Mouse (Mus musculus): ENCODE results near the gene Auts2. TPM values are rescaled to one million over a fixed set of nuclear protein-coding genes. Genes with fewer than 3 reads are reported as not detected.
A peak's percentile ranks its signal among the peaks of the same experiment; 100 is the strongest.

The Auts2 gene
- polyA plus RNA-seq, 1 experiment from 2014 or later: 32.6 TPM

DNA sequence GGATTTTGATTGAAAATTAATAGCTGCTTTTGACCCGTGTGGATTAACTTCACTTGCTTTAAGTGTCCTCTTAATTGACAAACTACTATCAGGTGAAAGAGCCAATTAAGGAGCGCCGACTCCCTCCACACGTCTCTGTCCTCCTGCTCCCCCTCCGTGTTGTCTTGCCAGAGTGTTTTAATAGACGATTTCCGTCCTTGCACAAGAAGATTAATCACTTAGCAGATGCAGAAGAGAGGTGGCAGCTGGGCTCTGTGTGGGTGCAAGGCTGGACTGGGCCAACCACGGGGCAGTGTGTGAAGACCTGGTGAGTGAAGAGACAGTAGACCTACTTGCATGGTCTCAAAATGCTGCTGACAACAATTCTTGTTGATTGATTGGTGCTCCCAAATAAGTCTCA is 800.1 kb downstream of the Auts2 start:
- H3K36me3 ChIP-seq (ENCODE audit: control insufficient read depth, insufficient read depth, low read length): no peaks in the 10 kb centered on the region
- no peak overlapping the region for H3K27ac ChIP-seq (ENCODE audit: low read depth, low read length)
- H3K4me2 ChIP-seq (replicated peaks; ENCODE audit: low read depth, low read length): no peak overlapping the region
- peak; percentile 49; the same call in 1 of the 2 replicates for ATAC-seq (ENCODE audit: low FRiP score, low TSS enrichment)
- H3K4me3 ChIP-seq (ENCODE audit: low read length): no peak overlapping the region
- no peaks in the 10 kb centered on the region; the same call in 1 of the 2 replicates for H3K9me3 ChIP-seq (ENCODE audit: control insufficient read depth, low read length)
- WGBS: 20% methylated on average over 8 of the region's 8 CpGs
- H3K9ac ChIP-seq (ENCODE audit: low read depth, low read length): no peak overlapping the region
- H3K27me3 ChIP-seq (ENCODE audit: control insufficient read depth, insufficient read depth, low read length): no peaks in the 10 kb centered on the region
- H3K4me1 ChIP-seq (ENCODE audit: control insufficient read depth, insufficient read depth, low read length): 0 out of 2 replicates have a peak, but pooled peaks cover 6% of the 10 kb centered on the region

DNA sequence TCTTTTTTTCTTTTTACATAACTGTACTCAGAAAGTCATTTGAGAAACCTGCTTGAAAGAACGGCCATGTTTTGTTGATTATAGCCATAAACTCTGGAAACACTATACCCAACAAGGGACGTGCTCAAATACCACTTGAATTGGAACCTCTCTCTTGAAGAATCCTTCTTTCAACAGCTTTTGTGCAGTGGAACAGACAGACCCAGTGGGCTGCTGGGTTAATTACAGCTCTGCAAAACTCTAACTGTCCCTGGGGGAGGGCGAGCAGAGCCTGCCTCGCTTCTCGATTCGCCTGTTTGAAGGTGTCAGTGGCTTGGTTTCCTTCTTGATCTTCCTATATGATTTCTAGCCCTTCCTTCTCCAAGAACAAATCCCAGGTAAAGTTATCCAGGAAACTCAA is 805.7 kb downstream of the Auts2 start:
- Histone ChIP-seq H3K27me3 (ENCODE audit: control insufficient read depth, insufficient read depth, low read length) (no peaks in the 10 kb centered on the region; the same call in 1 of the 2 replicates), H3K4me3 (ENCODE audit: low read length) (no peak overlapping the region), H3K27ac (ENCODE audit: low read depth, low read length) (no peak overlapping the region), H3K36me3 (ENCODE audit: control insufficient read depth, insufficient read depth, low read length) (no peaks in the 10 kb centered on the region), H3K9ac (ENCODE audit: low read depth, low read length) (no peak overlapping the region), H3K4me1 (ENCODE audit: control insufficient read depth, insufficient read depth, low read length) (peaks cover 19% of the 10 kb centered on the region), H3K4me2 (replicated peaks; ENCODE audit: low read depth, low read length) (no peak overlapping the region), H3K9me3 (ENCODE audit: control insufficient read depth, low read length) (no peaks in the 10 kb centered on the region)
- ATAC-seq (ENCODE audit: low FRiP score, low TSS enrichment): no peak
- 39% methylated on average over 6 of the region's 6 CpGs for WGBS

DNA sequence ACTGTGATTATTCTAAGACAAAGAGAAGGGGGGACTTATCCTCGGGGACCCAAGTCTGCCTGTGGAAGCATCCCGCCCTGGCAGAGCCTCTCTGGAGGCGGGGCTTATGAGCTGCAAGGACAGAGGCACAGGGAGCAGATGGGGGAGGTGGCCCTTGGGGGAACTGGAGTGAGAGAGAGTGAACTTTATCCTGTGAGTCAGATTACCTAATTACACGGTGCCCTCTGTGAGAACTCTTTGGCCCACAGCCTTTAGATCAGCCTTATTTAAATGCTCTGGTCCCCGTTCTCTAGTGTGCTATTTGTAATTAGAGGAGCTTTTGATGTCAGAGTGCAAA is 809.9 kb downstream of the Auts2 start:
- Histone ChIP-seq H3K4me1 (ENCODE audit: control insufficient read depth, insufficient read depth, low read length) (peaks cover 13% of the 10 kb centered on the region), H3K27me3 (ENCODE audit: control insufficient read depth, insufficient read depth, low read length) (no peaks in the 10 kb centered on the region; the same call in 1 of the 2 replicates), H3K4me2 (replicated peaks; ENCODE audit: low read depth, low read length) (no peak overlapping the region), H3K36me3 (ENCODE audit: control insufficient read depth, insufficient read depth, low read length) (no peaks in the 10 kb centered on the region), H3K4me3 (ENCODE audit: low read length) (no peak overlapping the region), H3K9ac (ENCODE audit: low read depth, low read length) (no peak overlapping the region), H3K9me3 (ENCODE audit: control insufficient read depth, low read length) (no peaks in the 10 kb centered on the region), H3K27ac (ENCODE audit: low read depth, low read length) (no peak overlapping the region)
- peak; percentile 89 for ATAC-seq (ENCODE audit: low FRiP score, low TSS enrichment)
- 5% methylated on average over 5 of the region's 5 CpGs for WGBS

DNA sequence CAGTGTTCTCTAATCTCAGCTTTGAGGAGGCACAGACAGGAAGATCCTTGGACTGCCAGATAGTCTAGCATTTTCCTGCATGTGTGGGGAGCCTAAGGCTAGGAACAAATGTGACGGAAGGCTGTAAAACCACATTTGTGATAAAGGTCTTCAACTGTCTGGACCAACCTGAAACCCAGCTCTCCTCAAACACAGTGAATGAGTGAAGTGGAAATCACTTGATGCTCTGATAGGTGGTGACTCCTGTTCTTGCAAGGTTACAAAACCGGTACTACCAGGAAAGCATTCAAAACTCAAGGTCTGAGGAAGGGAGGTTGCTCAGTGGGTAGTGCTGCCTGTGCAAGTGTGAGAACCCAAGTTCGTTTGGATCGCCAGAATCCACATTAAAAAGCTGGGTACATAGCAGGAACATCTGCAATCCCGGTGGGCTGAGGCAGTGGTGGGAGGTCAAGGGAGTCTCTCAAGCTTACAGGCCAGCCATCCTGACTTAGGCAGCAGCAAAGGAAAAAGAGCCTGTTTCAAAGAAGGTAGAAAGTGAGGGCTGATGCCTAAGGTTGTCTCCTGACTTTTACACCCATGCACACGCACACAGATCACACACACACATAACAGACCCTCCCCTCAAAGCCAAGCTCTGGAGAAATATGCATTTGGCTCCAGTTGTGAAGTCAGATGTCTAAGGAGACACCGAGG is 810.4 kb downstream of the Auts2 start:
- no peaks in the 10 kb centered on the region; the same call in 1 of the 2 replicates for H3K27me3 ChIP-seq (ENCODE audit: control insufficient read depth, insufficient read depth, low read length)
- no peak overlapping the region for H3K4me2 ChIP-seq (replicated peaks; ENCODE audit: low read depth, low read length)
- peak; percentile 43 for ATAC-seq (ENCODE audit: low FRiP score, low TSS enrichment)
- no peak overlapping the region; the same call in 1 of the 2 replicates for H3K27ac ChIP-seq (ENCODE audit: low read depth, low read length)
- no peak overlapping the region for H3K9ac ChIP-seq (ENCODE audit: low read depth, low read length)
- WGBS: 39% methylated on average over 7 of the region's 7 CpGs
- H3K4me1 ChIP-seq (ENCODE audit: control insufficient read depth, insufficient read depth, low read length): peaks cover 13% of the 10 kb centered on the region
- H3K9me3 ChIP-seq (ENCODE audit: control insufficient read depth, low read length): no peaks in the 10 kb centered on the region
- H3K36me3 ChIP-seq (ENCODE audit: control insufficient read depth, insufficient read depth, low read length): no peaks in the 10 kb centered on the region
- H3K4me3 ChIP-seq (ENCODE audit: low read length): no peak overlapping the region

DNA sequence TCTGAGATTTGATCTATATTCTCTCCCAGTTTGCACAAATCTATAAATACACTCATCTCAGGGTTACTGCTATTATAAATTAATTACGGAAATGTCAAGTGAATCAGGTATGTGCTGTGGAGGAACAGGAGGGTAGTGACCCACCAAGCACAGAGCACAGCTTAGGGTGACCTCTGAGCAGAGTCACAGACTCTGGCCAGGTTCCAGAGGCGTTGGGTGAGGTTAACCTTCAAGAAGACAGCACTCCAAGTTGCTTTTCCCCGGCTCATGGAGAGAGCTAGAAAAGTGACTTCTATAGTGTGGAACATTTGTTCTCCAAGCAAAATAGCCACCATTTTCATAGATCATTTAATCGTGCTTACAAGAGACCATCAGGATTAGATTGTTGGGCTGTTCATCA is 813.7 kb downstream of the Auts2 start:
- Histone ChIP-seq H3K27me3 (ENCODE audit: control insufficient read depth, insufficient read depth, low read length) (peaks cover 3% of the 10 kb centered on the region; the same call in 1 of the 2 replicates), H3K36me3 (ENCODE audit: control insufficient read depth, insufficient read depth, low read length) (no peaks in the 10 kb centered on the region), H3K4me1 (ENCODE audit: control insufficient read depth, insufficient read depth, low read length) (peaks cover 13% of the 10 kb centered on the region), H3K9ac (ENCODE audit: low read depth, low read length) (no peak overlapping the region), H3K4me3 (ENCODE audit: low read length) (no peak overlapping the region), H3K4me2 (replicated peaks; ENCODE audit: low read depth, low read length) (no peak overlapping the region), H3K27ac (ENCODE audit: low read depth, low read length) (no peak overlapping the region), H3K9me3 (ENCODE audit: control insufficient read depth, low read length) (no peaks in the 10 kb centered on the region)
- 59% methylated on average over 4 of the region's 4 CpGs for WGBS
- no peak for ATAC-seq (ENCODE audit: low FRiP score, low TSS enrichment)

DNA sequence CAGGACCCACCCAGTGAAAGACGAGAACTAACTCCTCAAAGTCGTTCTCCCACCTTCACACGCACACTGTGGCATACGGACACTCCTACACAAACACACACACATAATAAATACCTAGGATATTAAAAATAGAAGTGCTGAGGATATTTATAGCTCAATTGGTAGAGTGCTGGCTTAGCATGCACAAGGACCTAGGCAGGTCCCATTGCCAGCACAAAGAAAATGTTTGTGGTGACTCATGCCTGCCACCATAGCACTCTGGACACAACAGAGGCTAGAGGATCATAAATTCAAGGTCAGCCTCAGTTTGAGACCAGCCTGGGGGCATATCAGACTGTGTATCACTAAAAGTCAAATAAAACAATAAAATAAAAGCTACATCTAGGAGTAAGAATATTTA is 815.2 kb downstream of the Auts2 start:
- Histone ChIP-seq H3K4me2 (replicated peaks; ENCODE audit: low read depth, low read length) (no peak overlapping the region), H3K9ac (ENCODE audit: low read depth, low read length) (no peak overlapping the region), H3K4me1 (ENCODE audit: control insufficient read depth, insufficient read depth, low read length) (peaks cover 6% of the 10 kb centered on the region), H3K36me3 (ENCODE audit: control insufficient read depth, insufficient read depth, low read length) (no peaks in the 10 kb centered on the region), H3K9me3 (ENCODE audit: control insufficient read depth, low read length) (no peaks in the 10 kb centered on the region), H3K27me3 (ENCODE audit: control insufficient read depth, insufficient read depth, low read length) (peaks cover 3% of the 10 kb centered on the region; the same call in 1 of the 2 replicates), H3K27ac (ENCODE audit: low read depth, low read length) (no peak overlapping the region), H3K4me3 (ENCODE audit: low read length) (no peak overlapping the region)
- ATAC-seq (ENCODE audit: low FRiP score, low TSS enrichment): no peak
- WGBS: 70% methylated on average over 4 of the region's 4 CpGs

DNA sequence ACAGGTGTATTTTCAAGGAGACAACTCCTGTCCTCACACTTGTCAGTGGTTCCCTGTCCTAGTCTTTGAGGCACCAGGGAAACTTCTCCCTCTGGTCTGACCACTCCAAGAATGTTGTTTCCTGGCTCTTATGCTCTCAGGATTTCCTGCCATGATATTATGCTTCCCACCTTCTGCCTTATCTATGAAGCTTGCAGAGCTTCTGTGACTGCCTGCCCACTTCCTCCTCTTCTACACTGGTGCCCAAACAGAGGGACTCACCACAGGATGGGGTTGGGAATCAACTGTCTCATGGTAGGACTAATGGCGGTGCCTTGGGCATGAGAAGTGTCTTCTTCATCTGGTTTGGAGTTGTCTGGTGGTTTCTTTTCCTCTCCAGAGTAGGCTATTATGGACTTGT is 818.6 kb downstream of the Auts2 start:
- Histone ChIP-seq H3K27me3 (ENCODE audit: control insufficient read depth, insufficient read depth, low read length) (peaks cover 3% of the 10 kb centered on the region; the same call in 1 of the 2 replicates), H3K4me3 (ENCODE audit: low read length) (no peak overlapping the region), H3K27ac (ENCODE audit: low read depth, low read length) (no peak overlapping the region), H3K4me1 (ENCODE audit: control insufficient read depth, insufficient read depth, low read length) (peaks cover 8% of the 10 kb centered on the region), H3K4me2 (replicated peaks; ENCODE audit: low read depth, low read length) (no peak overlapping the region), H3K9me3 (ENCODE audit: control insufficient read depth, low read length) (no peaks in the 10 kb centered on the region), H3K9ac (ENCODE audit: low read depth, low read length) (no peak overlapping the region), H3K36me3 (ENCODE audit: control insufficient read depth, insufficient read depth, low read length) (no peaks in the 10 kb centered on the region)
- WGBS: 91% methylated on average over 1 of the region's 1 CpGs
- no peak for ATAC-seq (ENCODE audit: low FRiP score, low TSS enrichment)

DNA sequence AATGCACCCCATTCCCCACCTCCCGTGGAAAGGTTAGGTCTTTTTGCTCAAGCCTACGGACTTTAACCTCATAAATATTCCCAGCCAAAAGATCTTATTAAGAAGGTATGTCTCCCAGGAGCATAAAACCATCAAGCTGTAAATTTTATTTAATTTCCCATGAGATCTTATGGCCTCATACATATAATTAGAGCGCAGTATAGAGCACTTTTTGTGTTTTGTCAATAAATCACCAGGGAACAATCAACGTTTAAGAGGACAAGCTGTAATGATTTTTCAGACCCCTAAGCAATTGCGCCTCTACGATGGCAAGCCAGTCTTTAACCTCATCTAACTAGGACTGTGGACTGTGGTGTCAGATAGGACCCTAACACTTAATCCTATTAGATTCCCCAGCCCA is 820.4 kb downstream of the Auts2 start:
- Histone ChIP-seq H3K36me3 (ENCODE audit: control insufficient read depth, insufficient read depth, low read length) (no peaks in the 10 kb centered on the region), H3K27me3 (ENCODE audit: control insufficient read depth, insufficient read depth, low read length) (peaks cover 3% of the 10 kb centered on the region; the same call in 1 of the 2 replicates), H3K4me1 (ENCODE audit: control insufficient read depth, insufficient read depth, low read length) (peaks cover 8% of the 10 kb centered on the region), H3K27ac (ENCODE audit: low read depth, low read length) (no peak overlapping the region), H3K9me3 (ENCODE audit: control insufficient read depth, low read length) (no peaks in the 10 kb centered on the region), H3K4me2 (replicated peaks; ENCODE audit: low read depth, low read length) (no peak overlapping the region), H3K4me3 (ENCODE audit: low read length) (no peak overlapping the region), H3K9ac (ENCODE audit: low read depth, low read length) (no peak overlapping the region)
- 12% methylated on average over 6 of the region's 6 CpGs for WGBS
- ATAC-seq (ENCODE audit: low FRiP score, low TSS enrichment): 0 out of 2 replicates have a peak, but pooled peaks have one; percentile 28

DNA sequence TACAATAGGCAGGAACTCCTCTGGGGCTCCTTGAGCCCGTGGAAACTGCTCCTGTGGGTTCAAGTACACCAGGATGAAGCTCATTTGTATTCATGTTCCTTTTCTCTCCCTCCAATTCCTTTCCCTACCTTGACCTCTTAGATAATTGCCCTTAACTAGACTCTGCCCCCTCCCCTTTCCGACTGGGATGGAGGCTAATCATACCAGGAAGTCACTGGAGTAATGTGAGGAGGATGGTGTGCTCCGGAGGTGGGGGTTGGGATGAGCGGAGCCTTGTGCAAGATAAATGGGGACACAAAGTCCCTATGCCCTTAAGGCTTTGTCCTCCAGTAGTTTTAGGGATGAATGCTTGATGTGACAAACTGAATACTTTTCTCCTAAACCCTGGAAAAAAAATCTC is 820.8 kb downstream of the Auts2 start:
- Histone ChIP-seq H3K4me2 (replicated peaks; ENCODE audit: low read depth, low read length) (no peak overlapping the region), H3K36me3 (ENCODE audit: control insufficient read depth, insufficient read depth, low read length) (no peaks in the 10 kb centered on the region), H3K9me3 (ENCODE audit: control insufficient read depth, low read length) (no peaks in the 10 kb centered on the region), H3K4me1 (ENCODE audit: control insufficient read depth, insufficient read depth, low read length) (peaks cover 8% of the 10 kb centered on the region), H3K9ac (ENCODE audit: low read depth, low read length) (no peak overlapping the region), H3K27me3 (ENCODE audit: control insufficient read depth, insufficient read depth, low read length) (peaks cover 5% of the 10 kb centered on the region; the same call in 1 of the 2 replicates), H3K4me3 (ENCODE audit: low read length) (no peak overlapping the region), H3K27ac (ENCODE audit: low read depth, low read length) (no peak overlapping the region)
- 2% methylated on average over 4 of the region's 4 CpGs for WGBS
- ATAC-seq (ENCODE audit: low FRiP score, low TSS enrichment): peak; percentile 69; the same call in 1 of the 2 replicates

Measured in kidney, embryonic 14.5 days (tissue).